Mouse (Mus musculus) T-cell, adult 2 months (primary cell): ENCODE results near the gene Ablim2.

Source experiments
- DNase-seq: peaks from one replicate; pipeline ENCODE4 v3.0.0; 2022; ENCODE audit warnings: low spot score

Ablim2 gene

DNA sequence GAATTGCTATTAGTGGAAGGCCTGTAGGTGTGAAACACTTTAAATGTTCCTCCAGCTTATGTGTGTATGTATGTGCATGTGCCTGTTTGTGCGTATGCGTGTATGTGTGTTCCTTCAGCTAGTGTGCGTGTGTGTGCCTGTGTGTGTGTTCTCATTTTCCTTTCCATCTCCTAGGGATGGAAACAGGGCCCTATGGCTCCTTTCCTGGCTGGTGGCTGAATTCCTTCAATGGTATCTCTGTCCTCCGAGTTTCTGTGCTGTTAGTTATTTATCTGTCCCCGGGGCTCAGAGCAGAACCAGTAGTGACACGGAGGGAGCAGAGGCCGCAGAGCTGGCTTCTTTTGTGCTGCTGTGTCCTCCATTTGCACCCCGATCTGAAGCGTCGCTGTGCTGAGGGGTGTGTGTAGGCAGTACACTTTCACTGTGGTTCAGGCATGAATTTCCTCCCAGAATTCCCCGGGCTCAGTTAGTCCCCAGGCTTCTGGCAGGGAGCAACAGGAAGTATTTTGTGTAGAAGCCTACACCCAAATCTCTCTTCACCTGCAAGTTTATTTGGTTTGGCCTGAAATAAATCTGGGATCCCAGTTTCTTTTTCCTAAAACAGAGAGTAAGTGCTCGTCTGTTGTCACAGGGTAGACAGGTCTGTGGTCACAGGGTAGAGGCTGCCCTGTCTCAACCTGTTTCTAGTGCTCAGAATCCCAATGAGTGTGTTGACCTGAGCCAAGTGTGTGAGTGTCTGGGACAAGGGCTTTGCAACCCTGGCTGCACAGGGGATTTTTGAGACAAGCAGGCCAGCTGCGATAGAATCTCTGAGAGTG is 151.2 kb downstream of the Ablim2 start:
- DNase-seq: peak; percentile 20

DNA sequence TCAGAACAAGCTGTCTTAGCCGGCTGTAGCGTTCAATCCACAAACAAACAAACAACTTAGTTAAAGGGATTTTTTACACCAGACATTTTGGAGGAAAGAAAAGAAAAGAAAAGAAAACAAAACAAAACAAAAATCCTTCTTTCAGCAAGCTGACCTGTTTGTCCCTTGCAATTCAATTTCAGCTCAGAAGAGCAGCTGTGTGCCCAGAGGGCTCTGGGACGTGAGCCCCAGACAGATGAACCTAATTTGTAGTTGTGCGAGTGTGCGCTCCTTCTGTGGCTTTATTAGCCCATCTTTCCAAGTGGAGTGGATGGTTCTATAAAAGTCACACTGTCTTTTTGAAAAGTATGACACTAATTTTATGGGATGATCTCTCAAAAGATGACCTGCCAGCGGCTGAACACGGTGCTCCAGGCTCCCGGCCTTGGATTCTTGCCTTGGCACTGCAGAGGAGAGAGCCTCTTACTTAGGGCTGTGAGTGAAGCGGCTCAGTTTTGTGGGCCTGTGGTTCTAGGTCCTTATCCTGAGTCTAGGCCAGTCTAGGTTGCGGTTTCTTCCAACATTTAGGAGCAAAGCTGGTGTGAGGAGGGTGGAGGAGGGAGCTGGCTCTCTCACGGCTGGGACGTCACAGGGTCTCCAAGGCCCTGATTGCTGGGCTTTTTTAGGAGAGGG is 158.1 kb downstream of the Ablim2 start:
- no peak for DNase-seq

DNA sequence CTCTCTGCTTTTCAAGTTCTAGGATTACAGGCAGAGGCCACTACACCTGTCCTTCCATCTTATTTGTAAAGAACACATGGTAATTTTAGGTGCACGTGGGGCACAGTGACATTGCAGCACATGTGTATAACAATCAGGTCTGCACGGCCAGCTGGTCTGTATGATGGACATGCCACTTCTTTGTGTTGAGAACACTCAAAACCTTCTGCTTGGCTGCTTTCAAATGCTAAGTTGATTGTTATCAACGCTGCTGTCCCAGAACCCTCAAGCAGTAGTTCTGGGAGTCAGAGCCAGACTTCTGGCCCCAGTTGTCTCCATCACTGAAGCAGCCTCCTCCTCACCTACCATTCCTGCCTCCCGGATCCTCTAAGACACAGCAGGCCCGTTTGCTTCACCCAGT is 159.0 kb downstream of the Ablim2 start:
- DNase-seq: no peak

DNA sequence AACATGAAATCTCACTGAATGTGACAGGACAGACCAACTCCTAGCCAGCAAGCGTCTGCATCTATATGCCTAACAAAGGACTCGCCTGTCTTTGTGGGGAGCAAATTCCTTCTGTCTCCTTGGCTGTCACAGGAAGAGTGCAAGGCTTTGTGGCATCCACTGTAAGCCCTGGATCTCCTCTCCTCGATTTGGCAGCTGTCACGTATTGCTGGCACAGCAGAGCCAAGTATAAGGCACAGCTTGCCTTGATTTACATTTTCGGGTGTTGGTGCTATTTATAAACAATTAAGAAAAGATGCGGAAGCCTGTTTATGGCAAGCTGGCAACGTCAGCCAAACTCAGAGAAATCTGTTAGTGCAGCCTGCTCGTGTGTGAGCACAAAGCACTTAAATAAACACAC is 160.7 kb downstream of the Ablim2 start:
- no peak for DNase-seq

DNA sequence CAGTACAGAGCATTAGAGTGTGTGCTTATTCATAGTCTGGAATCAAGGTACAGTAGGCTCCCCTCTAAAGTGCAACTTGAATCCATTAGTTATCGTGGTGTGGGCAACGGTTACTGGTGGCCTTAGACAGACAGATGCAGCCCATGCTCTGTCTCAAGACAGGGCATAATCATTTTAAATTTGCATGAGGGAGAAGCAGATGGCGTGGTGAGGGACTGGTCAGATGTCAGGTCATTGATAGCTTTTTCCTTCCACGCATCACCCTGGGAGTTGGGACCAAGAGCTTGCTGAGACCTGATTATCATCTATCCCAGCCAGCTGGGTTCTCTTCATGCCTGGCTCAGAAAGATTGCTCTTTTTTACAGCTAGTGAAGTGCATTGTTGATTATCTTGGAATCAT is 162.4 kb downstream of the Ablim2 start:
- DNase-seq: no peak

DNA sequence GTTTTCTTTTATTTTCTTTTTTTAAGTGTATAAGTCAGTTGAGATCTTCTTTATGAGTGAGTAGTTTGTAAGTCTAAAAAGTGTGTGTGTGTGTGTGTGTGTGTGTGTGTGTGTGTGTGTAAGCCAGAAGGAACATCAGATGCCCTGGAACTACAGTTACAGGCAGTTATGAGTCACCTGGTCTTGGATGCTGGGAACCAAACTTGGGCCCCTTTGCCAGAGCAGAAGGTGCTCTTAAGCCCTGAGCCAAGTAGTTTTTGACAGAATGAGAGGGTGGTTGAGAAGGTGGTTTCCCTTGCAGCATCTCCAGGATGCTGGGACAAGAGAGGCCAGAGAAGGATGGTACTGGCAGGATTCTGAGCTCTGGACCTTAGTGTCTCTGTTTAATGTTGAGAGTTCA is 162.9 kb downstream of the Ablim2 start:
- DNase-seq: no peak

DNA sequence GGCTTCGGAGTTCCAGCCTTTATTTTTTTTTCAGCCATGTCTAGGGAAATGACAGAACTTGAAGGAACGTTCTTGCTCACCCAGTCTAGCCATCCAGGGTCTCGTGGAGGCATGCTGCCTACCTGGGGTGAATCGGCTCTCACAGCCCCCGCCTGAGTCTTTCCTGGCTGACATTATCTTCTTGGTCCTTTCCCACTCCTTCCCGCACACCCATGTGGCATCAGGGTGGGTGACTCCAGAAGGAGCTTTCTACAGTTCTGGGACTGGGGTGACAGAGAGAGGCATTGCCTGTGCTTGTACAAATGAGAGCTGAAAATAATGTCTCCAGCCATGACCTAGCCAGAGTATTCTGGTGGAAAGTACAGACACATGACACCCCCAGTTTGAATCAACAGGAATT is 163.5 kb downstream of the Ablim2 start:
- no peak for DNase-seq

DNA sequence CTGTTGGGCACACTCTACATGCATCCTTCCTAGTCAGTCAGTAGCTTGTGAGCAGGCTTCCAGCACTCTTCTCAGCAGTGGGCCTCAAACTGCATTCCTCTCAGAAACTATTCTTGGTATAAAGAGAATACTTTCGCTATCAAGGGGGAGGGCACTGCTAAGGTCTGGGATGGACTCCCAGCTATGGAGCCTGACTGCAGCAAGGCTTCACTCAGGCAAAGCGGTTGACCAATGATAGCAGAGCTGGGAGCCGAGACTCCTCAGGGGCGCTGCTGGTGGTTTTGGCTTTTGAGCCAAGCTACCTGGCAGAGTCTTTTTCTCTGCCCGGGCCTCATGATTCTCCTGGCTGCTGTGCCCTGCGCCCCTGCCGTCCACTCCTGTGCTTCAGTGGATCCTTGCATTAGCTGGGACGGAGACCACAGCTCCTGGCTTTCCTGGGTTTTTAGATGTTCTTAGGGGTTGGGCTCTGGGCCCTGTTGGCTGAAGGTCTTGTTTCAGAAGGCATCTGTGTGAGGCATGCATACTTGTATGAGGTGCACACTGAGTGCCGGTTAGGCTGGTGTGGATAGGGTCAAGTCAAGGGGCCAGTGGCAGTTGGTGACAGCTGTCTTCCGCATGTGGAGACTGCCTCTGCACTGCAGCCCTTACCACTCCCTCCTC is 164.0 kb downstream of the Ablim2 start:
- DNase-seq: no peak

DNA sequence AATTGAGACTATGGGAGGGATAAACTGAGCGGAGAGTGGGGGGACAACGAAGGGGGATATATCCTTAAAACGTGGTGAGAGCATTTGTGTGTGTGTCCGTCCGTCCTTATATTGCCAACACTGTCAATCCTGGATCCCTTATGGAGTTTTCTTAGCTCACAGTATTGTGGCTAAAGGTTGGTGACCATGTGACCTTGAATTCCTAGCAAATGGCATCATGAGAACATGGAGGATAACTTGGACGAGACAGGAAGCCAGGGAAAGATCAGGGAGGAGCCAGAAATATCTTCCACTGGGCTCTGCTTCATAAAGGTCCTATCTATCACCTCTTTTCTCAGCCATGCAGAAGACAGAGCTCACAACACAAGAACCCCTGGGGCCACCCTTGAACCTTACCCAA is 165.8 kb downstream of the Ablim2 start:
- DNase-seq: no peak

DNA sequence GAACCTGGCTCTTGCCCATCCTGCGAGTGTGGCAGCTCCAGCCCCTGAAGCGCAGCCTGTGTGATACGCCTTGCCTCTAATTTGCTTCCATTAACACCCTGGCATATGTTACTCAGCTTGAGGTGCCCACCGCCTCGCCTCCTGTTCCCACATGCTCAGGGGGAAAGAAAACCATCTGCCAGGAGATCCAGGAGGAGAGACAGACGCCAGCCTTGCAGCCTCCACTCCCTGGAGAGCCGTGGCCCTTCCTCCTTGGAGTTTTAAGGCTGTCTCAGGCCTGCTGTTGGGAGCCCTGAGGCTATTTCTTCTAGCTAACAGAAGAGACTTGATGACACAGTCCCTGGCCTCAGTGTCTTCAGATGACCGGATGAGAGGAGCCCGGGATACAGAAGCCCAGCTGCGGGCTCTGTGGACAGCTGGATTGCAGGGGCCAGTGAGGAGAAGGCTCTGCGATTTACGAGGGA is 167.5 kb downstream of the Ablim2 start:
- DNase-seq: no peak

DNA sequence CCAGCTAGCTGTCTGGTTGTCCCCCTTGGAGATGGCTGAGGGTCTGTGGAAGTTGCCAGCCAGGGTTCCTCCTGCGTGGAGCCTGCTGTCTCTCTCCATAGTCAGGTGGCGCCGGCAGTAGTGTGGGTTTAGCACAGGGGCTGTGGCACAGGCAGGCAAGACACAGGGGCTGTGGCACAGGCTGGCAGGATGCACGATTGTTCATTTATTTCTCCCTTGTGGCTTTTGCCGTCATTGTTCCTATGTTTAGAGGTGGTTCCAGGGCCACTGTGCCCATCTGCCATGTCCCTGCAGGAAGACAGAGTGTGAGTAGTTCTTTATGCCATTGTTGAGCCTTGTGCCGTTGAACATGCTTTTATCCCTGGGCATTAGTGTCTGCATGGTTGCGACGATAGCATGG is 168.8 kb downstream of the Ablim2 start:
- DNase-seq: no peak

DNA sequence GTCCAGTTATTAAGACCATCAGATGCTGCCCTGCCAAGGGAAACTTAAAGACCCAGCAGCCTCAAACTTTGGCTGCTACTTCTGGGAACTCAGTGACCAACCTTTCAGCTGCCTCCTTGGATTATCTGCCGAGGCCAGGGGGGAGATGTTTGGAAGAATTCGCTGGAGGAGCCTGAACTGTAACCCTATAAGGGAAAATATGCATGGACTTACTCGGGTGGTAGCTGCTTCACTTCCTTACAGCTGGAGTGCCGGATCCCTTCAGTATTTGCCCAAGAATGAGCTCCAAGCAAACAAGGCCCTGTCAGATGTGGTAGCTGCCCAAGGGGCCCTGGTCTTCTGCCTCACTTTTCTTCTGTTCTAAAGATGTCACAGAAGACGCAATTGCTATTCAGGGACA is 173.6 kb downstream of the Ablim2 start:
- no peak for DNase-seq

DNA sequence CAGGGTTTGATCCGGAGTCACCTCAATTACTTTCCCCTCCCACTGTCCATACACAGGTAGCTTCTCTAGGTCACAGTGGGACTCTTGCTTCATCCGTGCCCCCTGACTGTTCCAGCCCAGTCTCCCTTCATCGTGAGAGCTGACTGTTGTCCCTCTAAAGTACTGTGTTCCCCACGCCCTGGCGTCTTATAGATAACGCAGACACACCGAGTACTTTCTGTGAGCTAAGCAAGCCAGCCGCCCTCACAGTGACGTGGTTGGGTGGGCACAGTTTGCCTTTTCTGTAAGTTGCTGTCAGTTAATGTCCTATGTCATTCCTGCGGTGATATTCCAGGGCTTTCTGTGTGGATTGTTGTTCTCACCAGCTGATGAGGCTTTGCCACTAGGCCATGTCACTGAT is 175.4 kb downstream of the Ablim2 start:
- no peak for DNase-seq
